Mouse (Mus musculus) frontal cortex, postnatal 25 days (tissue): ENCODE measurements around the gene Gpr37l1.

Experiments
- DNase-seq, 2 experiments: peaks; one replicate each; pipeline ENCODE4 v3.0.0; 2022; ENCODE audit warnings: low spot score in 2 of 2

Gene Gpr37l1

DNA sequence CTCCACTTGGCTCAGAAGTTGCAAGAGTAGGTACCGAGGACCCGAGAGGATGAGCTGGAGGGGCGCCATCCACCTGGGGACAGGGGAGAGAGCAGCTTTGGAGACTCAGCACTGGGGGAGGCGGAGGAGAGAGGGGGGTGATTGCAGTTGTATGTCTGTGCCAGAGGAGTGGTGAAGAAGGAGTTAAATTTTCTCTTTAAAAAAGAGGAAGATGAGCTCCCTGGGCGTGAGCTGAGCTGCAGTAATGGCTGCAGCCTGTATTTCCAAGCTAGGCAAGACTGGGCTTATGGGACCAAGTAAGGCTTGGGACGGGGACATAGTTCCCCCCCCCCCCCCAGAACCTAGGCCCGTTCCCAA is 19.8 kb downstream of the Gpr37l1 start:
- no peak for DNase-seq

DNA sequence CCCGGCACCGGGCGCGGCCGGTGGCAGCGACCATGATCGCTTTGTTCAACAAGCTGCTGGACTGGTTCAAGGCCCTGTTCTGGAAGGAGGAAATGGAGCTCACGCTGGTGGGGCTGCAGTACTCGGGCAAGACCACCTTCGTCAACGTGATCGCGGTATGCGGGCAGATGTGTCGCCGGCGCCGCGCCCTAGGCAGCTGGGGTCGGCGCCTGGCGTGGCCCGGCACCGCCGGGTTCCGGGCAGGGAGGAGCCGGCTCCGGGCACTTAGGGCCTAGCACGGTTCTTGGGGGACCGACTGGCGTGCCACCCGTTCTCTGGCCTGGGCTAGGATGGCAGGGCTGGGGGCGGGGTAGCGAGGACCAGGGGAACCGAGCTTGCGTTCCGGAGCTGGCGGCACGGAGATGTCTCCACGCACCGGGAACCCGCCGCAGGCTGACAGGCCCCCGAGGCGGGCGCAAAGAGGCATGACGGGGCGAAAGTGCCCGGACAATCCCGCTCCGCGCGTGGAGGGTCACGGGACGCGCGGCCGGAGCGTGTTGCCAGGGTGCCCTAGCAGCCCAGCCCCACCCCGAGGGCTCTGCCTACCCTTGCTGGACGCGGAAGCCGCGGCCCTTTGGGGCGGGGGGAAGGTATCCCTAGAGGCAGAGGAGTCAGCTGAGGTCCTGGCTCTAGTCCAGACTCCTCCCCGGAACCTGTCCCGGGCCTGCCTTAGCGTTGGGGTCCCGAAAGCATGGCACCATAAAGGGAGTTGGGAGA is 20.4 kb downstream of the Gpr37l1 start:
- peak; percentile 59 to 63 for DNase-seq

DNA sequence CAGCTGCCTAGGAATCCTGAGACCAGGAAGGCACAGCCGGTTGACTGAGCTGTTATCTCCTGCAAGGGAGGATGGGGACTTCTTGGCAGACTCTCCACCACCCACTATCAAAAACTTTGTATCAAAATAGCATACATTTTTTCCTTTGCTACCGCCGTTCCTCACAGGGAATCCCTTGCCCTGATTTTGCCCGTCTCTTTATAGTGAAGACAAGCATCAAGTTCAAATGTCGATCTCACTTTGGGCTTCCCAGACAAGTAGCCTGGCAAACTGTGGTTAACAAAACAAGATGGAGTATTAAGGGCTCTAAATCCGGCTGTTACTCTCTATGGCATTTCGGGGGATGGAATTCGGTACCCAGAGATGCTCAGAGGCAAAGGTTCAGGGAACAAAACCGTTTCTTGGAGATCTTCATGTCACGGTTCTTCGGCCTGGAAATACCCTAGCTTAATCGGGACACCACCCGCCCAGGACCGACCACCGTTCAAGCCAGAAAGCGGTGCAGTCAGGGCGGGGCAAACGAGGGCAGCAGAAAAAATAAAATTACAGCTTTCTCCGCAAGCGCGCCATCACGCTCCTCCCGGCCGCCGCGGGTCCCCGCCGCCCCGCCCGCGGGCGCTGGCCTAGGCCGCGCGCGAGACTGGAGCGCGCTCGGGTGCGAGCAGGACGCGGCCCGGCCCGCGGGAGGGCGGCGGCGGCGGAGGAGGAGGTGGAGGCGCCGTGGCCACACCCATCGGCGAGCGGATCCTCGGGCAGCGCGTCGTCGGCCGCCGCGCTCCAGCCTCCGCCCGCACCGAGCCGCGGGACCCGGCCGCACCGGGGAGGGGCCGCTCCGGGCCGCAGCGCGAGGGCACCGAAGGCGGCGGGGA is 21.2 kb downstream of the Gpr37l1 start, which contains the start of gene Arl8a:
Gene Arl8a (plus strand): TSS at position 748 of the 869 bp plus-strand sequence.
- peak; percentile 62 to 68 for DNase-seq

DNA sequence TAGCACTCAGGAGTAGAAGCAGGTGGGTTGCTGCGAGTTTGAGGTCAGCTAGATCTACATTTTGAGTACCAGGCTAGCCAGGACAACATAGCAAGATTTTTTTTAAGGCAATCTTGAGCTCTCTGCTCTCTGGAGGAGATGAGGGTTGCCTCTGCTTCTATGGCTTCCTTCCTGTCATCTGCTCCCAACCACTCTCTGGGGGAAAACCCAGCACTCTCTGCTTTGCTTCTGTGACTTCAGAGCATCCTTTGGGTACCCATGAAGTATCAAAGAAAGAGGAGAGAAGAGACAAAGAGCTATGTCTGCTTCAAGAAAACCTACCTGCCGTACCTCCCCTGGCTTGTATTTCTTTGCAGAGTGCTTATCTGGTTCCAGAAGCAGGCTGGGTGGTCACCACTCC is 23.5 kb downstream of the Gpr37l1 start:
- no peak for DNase-seq

DNA sequence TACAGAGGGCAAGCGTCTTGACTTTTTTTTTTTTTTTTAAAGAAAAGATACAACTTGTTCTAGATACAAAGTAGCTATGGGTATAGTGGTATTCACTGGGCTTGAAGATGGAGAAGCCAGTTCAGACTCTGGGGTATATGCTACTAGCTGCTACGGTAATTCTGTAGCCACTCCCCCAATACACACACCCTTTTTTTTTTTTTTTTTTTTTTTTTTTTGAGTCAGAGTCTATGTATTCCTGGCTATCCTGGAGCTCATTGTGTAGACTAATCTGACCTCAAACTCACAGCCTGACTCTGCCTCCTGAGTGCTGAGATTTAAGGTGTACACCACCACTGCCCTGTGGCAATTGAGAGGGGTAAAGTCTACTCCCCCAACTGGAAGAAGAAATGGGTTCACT is 25.0 kb downstream of the Gpr37l1 start:
- DNase-seq, result no peak

DNA sequence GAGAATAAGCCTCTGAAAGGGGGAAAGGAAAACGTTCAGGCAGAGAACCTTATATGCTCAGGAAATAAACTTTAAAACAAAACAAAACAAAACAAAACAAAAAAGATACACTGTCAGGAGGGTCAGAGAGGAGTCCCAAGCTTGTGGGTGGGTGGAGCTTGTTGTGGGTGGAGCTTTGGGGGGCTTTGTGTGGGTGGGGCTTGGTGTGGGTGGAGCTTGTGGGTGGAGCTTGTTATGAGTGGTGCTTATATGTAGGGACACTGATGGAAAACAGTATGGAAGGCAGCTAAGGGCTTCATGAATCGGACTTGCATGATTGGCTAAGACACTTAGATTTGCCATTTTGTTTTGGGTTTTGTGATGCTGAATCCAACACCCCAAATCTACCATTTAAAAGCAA is 27.6 kb downstream of the Gpr37l1 start:
- DNase-seq, result no peak

DNA sequence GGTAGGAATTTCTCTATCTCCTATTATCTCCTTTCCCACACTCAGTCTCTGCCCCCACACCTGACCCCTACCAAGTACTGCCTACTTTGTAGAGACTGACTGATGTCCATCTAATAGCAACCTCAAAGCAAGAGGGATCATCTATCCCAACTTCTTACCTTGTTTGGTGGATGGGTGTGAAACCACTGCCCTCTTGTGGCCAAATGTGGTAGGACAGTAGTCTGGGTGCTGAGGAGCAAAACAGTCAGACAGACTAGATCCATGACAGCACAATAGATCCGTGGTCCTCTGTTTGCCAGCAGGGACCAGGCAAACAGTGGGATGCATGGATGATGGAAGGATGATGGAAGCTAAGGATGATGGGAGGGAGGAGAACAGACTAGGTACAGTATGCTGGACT is 31.0 kb downstream of the Gpr37l1 start:
- peak; percentile 65 to 67 for DNase-seq

DNA sequence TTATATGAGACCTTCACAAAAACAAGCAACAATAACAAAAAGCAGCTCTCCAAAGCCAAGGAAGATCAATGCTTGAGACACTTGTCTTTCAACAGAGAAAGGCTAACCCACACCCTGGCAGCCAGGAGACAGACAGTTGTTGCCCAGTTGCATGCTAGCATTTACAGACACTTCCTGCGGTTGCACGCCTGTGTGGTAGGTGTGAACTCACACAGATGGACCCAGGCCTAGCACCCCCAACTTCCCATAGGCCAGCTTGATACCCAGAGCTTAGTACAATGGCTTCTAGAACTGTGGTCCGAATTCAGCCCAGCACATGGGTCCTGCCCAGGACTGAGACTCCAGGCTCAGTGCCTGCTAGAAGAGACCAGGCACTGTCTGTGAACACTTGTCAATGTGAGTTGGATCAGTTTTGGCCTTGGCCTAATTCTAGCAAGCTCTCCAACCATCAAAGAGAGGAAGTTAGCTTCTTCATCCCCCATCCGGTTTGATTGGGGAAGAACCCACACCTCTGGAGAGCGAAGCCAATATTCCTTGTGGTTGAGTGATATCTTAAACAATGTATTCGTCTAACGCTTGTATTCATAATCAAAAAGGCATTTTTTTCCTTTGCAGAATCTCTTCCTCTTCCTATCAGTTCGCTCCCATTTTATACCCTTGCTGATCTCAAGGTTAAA is 32.2 kb downstream of the Gpr37l1 start:
- DNase-seq, result no peak

DNA sequence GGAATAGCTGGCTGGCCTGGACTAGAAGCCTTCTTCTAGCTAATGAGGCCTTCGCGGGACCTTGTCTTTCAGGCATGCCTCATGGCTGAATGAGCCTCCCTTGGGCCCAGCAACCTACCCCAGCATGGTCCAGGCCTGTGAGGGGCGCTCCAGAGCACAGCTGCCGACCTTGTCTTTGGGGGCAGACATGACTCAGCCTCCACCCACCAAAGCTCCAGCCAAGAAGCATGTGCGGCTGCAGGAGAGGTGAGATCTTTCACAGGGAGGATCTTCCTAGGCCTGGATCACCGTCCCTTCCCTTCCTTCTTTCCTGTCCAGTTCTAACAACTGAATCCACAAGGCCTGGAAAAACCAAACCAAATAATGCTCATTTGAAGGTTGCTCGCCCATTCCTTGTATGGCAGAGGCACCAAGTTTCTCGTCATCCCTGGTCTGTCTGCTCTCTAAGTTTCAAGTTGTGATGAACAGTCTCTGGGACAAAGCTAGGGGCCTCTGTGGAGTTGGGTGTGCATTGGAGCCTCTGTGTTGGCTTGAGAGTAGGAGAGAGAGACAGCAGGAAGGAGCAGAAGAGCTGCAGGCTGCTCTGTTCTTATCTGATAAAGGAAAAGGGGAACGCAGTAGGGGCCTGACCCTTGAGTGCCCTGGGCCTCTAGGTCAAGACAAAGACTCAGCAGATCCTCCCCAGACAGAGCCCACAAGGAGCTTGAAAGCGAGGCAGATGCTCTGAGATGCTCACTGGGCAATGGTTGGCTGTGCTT is 33.6 kb downstream of the Gpr37l1 start:
- no peak for DNase-seq

DNA sequence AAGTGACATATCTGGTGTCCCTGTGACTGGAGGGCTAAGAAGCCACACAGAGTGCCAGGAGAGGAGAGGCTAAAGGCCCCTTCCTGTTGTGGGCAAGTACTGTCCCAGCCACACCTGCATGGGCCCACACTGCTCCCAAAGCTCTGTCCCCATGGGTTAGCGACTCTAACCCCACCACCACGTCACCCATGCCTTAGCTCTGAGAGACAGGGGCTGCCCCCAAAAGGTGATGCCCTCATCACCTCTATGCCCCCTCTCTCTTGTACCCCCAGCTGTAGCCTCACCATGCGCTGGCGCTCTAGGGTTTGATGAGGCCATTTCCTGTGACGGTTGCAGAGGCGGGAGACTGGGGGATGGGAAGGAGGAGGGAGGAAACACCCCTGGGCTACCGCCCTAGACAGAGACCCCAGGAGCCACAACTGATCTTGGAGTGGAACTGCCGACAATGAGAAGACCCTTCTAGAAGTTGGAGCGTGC is 34.5 kb downstream of the Gpr37l1 start:
- no peak for DNase-seq

DNA sequence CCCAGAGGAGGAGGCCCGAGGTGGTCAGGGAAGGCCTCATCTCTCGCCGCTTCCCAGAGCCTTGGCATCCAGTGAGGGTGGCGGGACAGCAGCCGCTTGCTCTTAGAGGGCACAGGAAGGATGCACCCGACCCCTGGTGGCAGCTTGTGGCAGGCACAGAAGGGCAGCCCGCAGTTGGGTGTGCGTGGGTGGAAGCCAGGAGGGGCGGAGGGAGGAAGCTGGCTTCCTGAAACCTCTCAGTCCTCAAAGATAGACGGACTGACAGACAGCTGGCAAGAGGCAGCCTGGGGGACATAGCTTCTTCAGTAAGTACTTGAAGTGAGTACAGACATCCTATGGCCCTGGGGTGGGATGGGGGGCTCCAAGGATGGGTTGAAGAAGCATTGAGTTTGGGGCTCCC is 35.0 kb downstream of the Gpr37l1 start, which contains the start of gene Ptpn7:
Gene Ptpn7 (plus strand): TSS at position 228 of the 400 bp plus-strand sequence.
- no peak for DNase-seq

DNA sequence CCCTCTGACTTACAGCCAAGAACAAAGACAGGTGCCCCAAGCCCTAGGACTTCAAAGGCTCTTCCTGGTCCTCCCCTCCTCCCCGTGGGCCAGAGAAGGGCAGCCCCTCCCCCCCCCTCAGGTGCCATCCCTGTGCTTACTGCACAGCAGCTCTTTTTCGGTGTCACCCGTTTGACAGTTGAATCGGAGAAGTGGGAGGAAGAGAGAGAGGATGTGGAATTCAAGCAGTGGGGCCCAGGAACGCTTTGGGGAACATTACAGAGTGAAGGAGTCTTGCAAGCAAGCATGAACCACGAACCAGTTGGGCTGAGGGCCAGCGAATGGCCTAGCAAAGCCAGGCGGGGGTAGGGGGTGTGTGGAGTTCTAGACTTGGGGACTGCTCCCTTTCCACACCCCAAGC is 35.9 kb downstream of the Gpr37l1 start:
- no peak for DNase-seq

DNA sequence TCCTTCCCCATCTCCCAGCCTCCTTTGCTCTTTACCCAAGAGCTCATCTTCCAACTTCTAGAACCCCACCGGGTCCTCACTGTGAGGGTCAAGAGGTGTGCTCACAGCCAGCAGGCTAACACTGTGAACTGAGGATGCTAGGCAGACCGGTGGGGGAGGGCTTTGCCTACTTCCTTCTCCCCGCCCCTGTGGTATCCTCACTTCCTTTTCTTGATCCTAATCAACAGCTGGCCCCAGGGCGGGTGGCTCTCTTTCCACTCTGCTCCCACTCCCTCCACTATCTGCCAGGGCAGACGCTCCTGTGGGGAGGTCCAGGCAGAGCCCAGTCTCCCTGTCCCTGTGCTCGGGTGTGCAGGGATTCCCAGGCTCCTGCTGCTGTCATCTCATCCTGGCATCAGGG is 36.4 kb downstream of the Gpr37l1 start:
- no peak for DNase-seq

DNA sequence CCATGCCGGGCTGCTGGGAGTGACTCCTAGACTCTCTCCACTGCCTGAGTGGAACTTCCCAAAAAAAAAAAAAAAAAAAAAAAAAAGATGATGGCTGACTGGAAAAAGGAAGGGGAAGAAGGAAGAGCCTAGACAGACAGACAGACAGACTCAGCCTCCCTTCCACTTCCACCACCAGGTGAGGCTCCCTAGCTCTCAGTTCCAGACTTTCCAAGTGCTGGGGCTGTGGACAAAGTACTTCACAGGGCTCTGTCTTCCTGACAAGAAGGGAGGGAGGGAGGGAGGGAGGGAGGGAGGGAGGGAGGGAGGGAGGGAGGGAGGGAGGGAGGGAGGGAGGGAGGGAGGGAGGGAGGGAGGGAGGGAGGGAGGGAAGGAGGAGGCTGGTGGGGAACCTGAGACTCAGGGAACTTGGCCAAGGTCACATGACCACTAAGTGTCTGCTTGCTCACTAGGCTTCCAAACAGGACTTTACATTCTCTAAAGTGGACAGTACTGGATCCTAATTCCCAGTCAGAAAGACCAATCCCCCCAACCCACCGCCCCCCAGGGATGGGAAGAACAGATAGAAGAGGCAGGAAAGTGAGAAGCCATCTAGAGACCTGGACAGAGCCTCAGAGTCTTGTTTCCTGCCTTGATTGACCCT is 37.0 kb downstream of the Gpr37l1 start:
- DNase-seq, result no peak

DNA sequence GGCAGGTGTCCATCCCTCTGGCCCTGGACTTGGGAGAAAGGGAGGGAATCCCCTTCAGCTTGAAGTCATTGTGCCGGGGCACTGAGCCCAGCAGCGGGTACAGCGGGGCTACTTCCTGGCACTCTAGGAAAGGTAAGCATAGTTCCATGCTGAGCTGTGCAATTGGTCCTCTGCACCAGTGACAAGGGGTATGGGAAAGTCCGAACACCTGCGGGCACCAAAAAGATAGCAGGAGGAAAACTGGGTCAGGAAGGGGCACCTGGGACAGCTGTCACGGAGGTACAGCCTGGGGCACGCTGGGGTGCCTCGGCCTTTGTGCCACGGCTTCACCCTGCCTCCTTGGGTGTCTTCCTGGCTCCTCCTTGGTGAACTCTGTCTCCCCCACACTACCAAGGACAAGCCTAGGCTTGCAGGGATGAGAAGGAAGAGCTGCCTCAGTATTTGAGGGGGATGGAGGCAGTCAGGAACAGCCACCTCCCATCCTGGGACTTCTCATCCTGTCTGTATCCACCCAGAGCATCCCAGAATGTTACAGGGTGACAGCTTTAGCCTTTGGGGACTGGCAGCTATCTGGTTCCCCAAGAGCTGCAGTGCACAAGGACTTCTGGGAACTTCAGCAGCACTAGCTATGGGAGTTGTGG is 37.8 kb downstream of the Gpr37l1 start:
- DNase-seq, result no peak

DNA sequence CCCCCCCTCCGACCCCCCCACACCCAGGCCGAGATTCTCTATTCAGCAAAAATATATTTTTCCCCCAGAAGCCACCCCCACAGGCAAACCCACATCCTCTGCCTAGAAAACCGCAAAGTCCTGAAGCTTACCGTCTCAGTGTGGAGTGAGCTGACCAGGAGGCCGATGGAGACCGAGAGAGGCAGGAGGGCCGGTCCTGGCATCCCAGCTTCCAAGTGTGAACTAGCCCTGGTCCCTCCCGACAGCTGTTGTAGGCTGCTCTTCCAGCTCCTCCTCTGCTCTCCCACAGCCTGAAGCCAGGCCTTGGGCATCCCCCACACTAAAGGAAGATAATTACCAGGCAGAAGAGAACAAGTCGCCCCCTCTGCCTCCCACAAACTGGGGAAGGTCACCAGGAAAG is 38.5 kb downstream of the Gpr37l1 start:
- no peak for DNase-seq

DNA sequence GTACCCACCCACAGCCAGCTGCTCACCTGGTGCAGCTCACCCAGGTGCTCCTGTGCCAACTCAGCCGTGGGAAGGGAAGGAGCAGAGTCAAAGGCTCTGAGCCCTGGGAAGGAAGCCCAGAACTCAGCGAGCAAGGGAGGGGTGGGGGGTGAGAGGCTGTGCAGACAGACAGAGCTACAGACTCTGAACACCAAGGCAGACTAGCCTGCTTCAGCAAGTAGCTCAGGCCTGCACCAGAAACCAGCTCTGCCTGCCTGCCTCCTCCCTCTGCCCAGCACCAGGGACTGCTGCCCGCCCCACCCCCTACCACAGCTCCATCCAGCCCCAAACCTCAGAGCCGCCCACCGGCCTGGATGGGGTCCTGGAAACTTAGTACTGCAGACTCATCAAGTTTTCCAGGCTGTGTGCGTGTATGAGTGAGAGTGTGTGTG is 39.5 kb downstream of the Gpr37l1 start:
- DNase-seq, result no peak

DNA sequence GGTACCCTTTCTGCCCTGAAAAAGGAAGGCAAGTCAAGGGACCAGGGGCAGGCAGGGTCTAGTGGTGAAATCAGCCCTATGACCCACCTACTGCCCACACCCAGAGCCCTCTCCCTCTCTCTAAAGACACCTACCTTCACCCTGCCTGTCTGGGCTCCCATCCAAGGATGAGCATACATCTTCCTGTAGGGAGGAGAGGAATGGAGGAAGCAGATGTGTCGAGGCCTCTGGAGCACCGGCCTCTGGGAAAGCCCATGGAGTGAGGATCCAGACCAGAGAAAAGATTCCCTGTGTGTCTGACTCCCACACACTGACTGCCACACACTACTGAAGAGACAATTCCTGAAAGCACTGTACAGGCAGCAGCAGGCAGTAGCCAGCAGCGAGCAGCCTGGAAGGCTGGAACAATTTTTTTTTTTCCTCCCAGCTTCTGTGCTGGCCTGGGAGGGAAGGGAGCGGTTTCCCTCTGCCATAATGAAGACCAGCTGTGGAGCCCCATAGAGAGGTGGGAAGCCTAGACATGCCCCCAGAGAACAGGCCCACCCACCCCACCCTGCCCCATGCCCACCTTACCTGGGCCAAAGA is 40.9 kb downstream of the Gpr37l1 start:
- no peak for DNase-seq

DNA sequence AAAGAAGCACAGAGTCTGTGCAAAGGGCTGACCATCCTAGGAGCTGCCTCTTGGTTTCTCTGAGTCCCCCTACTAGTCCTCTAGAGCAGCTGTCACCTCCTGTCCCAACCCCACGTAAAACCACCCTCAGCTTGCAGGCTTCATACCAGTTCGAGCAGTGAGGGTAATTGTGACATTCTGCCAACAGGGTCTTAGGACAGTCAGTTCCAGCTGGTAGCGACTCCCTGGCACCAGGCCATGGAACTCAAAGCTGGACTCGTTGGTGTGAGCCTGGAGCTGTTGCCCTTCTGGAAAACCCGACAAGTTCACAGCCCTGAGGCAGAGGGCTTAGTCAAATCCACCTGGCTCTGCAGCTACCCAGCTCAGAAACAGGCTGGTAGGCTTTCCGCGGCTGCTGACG is 41.5 kb downstream of the Gpr37l1 start:
- DNase-seq, result no peak
